Mouse (Mus musculus): ENCODE measurements around the gene 8030411F24Rik. TPM values are rescaled to one million over a fixed set of nuclear protein-coding genes. Genes with fewer than 3 reads are reported as not detected.

8030411F24Rik gene
- polyA plus RNA-seq, 1 experiment from 2014 or later: not detected

Other genes with a start within 250 kb of the 8030411F24Rik start
- gene Nxt1, start 109.4 kb upstream of the 8030411F24Rik start, polyA plus RNA-seq (2014; fragmentation: Nextera tagmentation; extraction: Ambion mirVana): 134 and 151 TPM in 2 replicates
- gene Gzf1, start 101.0 kb upstream of the 8030411F24Rik start, polyA plus RNA-seq (2014; fragmentation: Nextera tagmentation; extraction: Ambion mirVana): 27.8 and 29.3 TPM in 2 replicates
- 13.9 and 14.3 TPM in 2 replicates for gene Napb, start 49.5 kb upstream of the 8030411F24Rik start, polyA plus RNA-seq (2014; fragmentation: Nextera tagmentation; extraction: Ambion mirVana)
- gene Cstl1, start 31.7 kb upstream of the 8030411F24Rik start, polyA plus RNA-seq (2014; fragmentation: Nextera tagmentation; extraction: Ambion mirVana): not detected in 2 replicates
- gene Cst11, start 10.5 kb upstream of the 8030411F24Rik start, polyA plus RNA-seq (2014; fragmentation: Nextera tagmentation; extraction: Ambion mirVana): not detected in 2 replicates
- not detected in 2 replicates for gene Cst12, start 7.4 kb downstream of the 8030411F24Rik start, polyA plus RNA-seq (2014; fragmentation: Nextera tagmentation; extraction: Ambion mirVana)
- not detected in 2 replicates for gene Cst8, start 16.8 kb downstream of the 8030411F24Rik start, polyA plus RNA-seq (2014; fragmentation: Nextera tagmentation; extraction: Ambion mirVana)
- not detected in 2 replicates for gene Cst13, start 38.1 kb downstream of the 8030411F24Rik start, polyA plus RNA-seq (2014; fragmentation: Nextera tagmentation; extraction: Ambion mirVana)
- not detected in 2 replicates for gene Cst9, start 53.1 kb downstream of the 8030411F24Rik start, polyA plus RNA-seq (2014; fragmentation: Nextera tagmentation; extraction: Ambion mirVana)
- gene 9230104L09Rik, start 83.0 kb downstream of the 8030411F24Rik start, polyA plus RNA-seq (2014; fragmentation: Nextera tagmentation; extraction: Ambion mirVana): not detected in 2 replicates
- gene Cst3, start 93.7 kb downstream of the 8030411F24Rik start, polyA plus RNA-seq (2014; fragmentation: Nextera tagmentation; extraction: Ambion mirVana): 300 and 319 TPM in 2 replicates
- not detected in 2 replicates for gene Gm1330, start 221.2 kb downstream of the 8030411F24Rik start, polyA plus RNA-seq (2014; fragmentation: Nextera tagmentation; extraction: Ambion mirVana)
- not detected in 2 replicates for gene Gm10750, start 235.2 kb downstream of the 8030411F24Rik start, polyA plus RNA-seq (2014; fragmentation: Nextera tagmentation; extraction: Ambion mirVana)

Measured in forebrain, embryonic 11.5 days (tissue).